Mouse (Mus musculus) right cerebral cortex, adult 18-20 months (tissue): ENCODE data around the gene Wee1.
A peak's percentile ranks its signal among the peaks of the same experiment; 100 is the strongest.
"Not testable (repeated sequence)": the region's sequence is repeated elsewhere in the genome, so short reads cannot be mapped to it uniquely, and the experiment has no call there.

Source experiments
- DNase-seq: peaks from one replicate; pipeline ENCODE4 v3.0.0; 2022; ENCODE audit warnings: mixed read lengths

The Wee1 gene

GRCm38 (mm10) chr7:110122565-110123422 is 948 bp downstream of the Wee1 start:
- peak; percentile 58 for DNase-seq

GRCm38 (mm10) chr7:110123844-110124555 is 2.2 kb downstream of the Wee1 start:
- no peak for DNase-seq

- no peak for DNase-seq
These were observed 6.7 kb downstream of the Wee1 start for GRCm38 (mm10) chr7:110128566-110128965.

- not testable (repeated sequence) for DNase-seq
These were observed 10.4 kb downstream of the Wee1 start for GRCm38 (mm10) chr7:110132272-110132671.

DNA sequence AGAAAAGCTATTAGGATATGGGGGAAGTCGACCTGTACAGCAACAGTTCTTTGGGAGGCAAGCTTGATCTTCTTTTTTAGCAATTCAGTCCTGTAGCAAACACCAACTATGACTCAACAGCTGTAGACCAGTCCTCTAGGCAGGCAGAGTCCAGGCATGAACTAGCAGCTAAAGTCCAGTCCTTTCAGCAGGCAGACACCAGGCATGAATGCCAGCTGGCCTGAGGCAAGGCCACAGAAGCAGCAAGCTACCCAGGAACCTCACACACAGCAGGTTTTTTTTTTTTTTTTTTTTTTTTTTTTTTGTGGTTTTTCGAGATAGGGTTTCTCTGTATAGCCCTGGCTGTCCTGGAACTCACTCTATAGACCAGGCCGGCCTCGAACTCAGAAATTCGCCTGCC is 12.1 kb downstream of the Wee1 start:
- DNase-seq, result no peak

DNA sequence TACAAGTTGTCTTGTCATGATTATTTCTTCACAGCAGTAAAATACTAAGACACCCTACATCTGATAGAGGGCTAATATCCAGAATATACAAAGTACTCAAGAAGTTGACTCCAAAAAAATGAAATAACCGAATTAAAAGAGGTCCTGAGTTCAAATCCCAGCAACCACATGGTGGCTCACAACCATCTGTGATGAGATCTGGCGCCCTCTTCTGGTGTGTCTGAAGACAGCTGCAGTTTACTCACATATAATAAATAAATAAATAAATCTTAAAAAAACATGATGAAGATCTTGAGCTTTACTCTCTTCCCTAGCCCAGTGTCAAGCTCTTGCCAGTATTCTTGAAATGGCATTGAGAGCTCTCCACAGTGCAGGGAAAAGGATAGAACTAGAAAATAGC is 16.7 kb downstream of the Wee1 start:
- no peak for DNase-seq

DNA sequence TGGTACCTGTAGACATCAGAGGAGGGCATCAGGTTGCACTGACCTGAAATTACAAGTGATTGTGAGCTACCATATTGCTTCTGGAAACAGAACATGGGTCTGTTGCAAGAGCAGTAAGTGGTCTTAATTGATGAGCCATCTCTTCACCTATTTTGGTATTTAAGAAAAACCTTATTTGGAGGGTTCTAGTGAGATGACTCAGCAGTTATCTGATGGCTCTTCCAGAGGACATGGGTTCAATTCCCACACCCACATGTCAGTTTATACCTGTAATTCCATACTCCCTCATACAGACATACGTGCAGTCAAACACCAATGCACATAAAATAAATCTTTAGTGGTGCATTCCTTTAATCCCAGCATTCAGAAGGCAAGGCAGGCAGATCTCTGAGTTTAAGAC is 22.0 kb downstream of the Wee1 start:
- DNase-seq, result no peak

GRCm38 (mm10) chr7:110152891-110153290 is 31.0 kb downstream of the Wee1 start:
- DNase-seq, result no peak

DNA sequence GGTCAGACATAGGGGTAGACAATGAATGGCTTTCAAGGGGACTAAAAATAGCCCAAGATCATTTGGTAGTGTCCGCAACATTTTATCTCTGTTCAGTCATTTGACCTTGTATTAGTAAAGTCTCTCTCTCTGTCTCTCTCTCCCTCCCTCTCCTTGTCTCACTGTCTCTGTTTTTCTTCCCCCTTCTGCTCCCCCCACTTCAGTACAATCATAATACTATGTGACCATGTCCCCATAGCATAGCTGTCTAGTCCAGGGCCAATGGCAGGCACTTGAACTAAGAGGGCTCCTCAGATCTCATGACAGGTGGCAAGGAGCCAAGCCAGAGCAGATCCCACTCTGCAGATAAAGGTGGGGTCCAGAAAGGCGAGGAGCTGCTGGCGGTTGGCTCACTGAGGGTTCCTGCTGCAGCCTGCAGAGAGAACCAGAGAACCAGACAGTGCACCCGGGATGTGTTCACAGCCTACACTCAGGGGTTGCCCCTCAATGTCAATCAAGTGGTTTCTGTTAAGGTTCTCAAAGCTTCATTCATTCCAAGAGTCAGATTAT is 34.9 kb downstream of the Wee1 start:
- DNase-seq, result no peak

DNA sequence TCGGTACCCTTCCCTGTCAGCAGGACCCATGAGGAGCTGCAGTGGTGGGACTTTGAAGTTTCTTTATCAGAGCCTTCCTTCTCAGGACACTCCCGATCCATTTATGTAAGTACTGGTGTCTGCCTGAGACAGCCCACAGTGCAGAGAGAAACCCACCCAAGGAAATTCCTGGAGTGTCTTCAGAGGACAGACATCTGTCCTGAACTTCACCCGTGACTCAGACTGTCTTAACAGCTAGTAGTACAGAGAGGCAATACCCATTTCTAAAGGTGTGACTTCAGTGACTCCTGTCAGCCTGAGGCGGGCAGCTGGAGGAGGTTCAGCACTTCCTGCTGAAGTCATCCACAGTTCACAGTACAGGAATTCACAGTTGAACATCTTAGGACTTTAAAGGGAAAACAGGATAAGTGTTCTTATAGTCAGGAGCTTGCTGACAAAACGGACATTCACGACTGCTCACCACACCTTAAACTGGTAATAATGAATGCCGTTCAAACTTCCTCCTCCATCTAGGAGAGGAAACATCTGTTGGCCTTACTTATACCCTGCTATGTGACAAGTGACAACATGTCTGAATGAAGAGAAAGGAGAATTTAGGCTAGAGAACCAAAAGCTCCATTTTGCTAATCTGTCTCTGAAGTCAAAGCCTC is 35.5 kb downstream of the Wee1 start:
- DNase-seq, result no peak

DNA sequence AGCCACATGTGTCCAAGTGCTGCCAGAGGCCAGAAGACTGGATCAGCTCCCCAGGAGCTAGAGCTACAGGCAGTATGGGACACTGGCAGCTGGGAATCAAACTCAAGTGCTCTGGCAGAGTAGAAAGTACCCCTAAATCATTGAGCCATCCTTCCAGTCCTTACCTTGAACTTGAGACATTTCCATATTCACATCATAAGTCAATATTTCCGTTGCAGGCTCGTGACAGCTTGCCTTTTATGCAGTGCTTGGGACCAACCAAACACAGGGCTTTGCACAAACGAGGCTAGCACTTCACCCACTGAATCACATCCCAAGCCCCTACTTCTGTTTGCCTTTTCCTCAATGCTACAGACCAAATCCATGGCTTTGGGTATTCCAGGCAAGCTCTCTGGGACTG is 36.2 kb downstream of the Wee1 start:
- DNase-seq, result no peak

DNA sequence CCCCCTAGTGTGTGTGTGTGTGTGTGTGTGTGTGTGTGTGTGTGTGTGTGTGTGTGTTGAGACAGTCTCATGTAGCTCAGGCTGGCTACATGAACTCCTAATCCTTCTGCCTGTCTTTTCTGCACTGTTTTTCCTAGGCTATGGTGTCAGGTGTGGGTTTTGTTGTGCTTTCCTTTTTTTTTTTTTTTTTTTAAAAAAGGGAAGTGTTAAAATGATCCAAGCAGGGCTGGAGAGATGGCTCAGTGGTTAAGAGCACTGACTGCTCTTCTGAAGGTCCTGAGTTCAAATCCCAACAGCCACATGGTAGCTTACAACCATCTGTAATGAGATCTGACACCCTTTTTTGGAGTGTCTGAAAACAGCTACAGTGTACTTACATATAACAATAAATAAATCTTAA is 38.3 kb downstream of the Wee1 start:
- not testable (repeated sequence) for DNase-seq

DNA sequence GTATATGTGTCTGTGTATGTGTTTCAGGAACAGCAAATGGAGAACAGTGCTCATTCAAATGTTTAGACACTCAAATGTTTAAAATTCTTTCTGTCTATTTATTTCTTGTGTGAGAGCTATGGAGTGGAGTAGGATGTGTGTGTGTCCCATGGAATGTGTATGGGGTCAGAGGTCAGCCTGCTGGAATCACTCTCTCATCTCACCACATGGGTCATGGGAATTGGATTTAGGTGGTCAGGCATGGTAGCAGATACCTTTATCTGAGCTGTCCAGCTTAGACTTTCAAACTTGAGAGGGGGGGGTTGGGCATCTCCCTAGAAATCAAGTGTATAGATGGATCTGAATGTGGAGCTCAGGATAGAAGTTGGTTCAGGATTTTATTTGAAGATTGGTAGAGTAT is 38.8 kb downstream of the Wee1 start:
- no peak for DNase-seq

DNA sequence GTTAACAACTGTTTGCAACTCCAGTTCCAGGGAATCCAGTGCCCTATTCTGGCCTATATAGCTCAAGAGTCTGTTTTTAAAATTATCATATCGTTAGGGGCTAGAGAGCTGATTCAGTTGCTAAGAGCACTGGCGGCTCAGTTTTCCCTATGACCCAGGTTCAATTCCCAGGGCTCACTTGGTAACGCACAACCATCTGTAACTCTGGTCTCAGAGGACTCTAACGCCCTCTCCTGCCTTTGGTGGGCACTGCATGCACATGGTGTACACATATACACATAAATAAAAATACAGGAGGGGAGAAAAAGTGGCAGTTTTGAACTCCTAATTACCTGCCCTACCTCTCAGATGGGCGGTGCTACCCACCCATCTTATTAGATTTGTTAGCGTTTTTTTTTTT is 41.2 kb downstream of the Wee1 start:
- DNase-seq, result no peak

DNA sequence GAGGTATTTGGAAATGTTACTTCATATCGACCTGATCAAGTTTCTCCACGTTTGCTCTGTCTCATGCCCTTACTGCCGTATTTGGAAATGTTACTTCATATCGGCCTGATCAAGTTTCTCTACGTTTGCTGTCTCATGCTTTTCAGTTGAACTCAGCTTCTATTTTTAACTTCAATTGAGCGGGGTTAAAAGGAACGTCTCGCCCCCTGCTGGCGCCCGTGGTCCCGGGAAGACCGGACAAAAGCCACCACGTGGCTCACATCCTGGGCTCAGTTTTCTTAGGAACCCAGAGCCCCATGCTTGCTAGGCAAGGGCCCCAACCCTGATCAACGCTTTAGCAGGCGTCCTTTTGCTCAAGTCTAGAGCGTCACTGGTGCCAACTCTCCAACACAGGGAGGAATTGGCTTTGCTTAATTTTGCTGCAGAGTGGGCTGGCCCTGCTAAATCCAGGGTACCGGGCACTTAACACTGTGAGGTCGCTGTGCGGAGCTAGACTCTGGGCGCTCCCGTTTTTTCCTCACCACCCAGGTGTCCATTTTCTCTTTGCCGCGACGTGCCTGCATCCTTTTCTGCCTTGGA is 42.3 kb downstream of the Wee1 start:
- DNase-seq, result peak; percentile 71

DNA sequence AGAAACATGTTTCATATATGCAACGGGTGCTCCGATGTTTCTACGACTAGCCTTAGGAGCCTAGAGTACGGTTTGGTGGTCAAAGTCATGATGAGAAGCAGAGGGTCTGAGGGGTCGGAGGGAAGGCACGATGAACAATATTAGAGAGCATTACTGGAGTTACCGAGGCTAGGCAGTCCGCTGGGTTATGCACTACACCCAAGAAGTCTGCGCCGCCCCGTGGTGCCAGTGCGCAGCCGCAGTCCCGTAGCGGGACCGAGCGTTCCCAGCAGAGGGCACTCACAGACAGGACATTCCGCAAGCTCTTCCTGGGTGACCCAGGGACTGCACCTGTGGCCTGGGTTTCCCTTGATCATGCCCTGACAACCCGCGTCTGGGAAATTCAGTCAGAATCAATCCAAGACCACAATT is 42.9 kb downstream of the Wee1 start:
- peak; percentile 90 for DNase-seq

DNA sequence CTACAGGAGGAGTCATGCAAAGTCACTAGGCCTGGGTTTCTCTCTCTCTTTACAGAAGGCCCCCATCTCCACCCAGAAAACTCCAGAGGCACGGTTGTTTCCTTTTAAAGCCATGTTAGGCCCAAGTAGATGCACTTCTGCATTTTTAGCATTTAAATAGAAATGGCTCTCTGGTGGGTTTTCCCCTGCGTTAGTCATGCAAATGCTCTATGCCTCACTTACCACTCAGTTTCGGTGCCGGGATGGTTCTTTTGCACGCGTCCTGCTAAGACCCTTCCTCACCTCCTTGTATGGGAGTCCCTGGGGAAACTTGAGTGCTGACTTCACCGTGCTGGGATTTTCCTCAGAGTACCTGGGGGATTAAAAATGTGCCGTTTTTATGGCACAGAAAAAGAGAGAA is 44.4 kb downstream of the Wee1 start:
- DNase-seq, result no peak

GRCm38 (mm10) chr7:110179208-110179607 is 57.4 kb downstream of the Wee1 start:
- DNase-seq, result no peak

DNA sequence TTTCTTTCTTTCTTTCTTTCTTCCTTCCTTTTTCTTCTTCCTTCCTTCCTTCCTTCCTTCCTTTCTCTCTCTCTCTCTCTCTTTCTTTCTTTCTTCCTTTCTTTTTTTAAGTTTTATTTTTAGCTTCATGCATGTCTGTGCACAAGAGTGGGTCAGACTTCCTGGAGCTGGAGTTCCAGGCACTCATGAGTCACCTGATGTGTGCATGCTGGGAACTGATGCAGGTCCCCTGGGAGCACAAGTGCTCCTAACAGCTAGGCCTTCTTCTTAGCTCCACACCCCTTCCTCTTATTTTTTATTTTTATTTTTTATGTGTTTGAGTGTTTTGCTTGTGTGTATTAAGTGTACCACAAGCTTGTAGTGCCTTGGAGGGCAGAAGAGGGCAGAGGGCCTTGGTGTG is 58.8 kb downstream of the Wee1 start:
- DNase-seq, result no peak

GRCm38 (mm10) chr7:110181446-110181845 is 59.6 kb downstream of the Wee1 start:
- no peak for DNase-seq

GRCm38 (mm10) chr7:110184608-110185007 is 62.8 kb downstream of the Wee1 start:
- no peak for DNase-seq

- no peak for DNase-seq
These were observed 68.1 kb downstream of the Wee1 start for GRCm38 (mm10) chr7:110189951-110190350.
